Mouse (Mus musculus) hindbrain, postnatal 0 days (tissue): ENCODE measurements around the gene Nrg4. TPM values are rescaled to one million over a fixed set of nuclear protein-coding genes. Genes with fewer than 3 reads are reported as not detected.

ENCODE experiments used
- ATAC-seq: fragments of 200-750 bp; cut with Nextera tagmentation; 2 replicates; pipeline ENCODE4 v1.8.0; 2017; ENCODE audit warnings: mild to moderate bottlenecking, moderate TSS enrichment, moderate library complexity
- DNase-seq: peaks from one replicate; pipeline ENCODE4 v3.0.0-alpha.2; 2015; ENCODE audit warnings: low spot score
- H3K27ac ChIP-seq: fragments of 300-500 bp; sonication (generic); 2 replicates; pipeline ENCODE4 v1.5.1; 2014; ENCODE audit warnings: mild to moderate bottlenecking
- H3K27me3 ChIP-seq: fragments of 300-500 bp; sonication (generic); 2 replicates; pipeline ENCODE4 v1.6.1; 2014; ENCODE audit warnings: low read length, mixed read lengths; ENCODE audit not compliant: insufficient read depth
- H3K36me3 ChIP-seq: fragments of 300-500 bp; sonication (generic); 2 replicates; pipeline ENCODE4 v1.6.1; 2014; ENCODE audit warnings: low read length, mixed read lengths; ENCODE audit not compliant: insufficient read depth
- H3K4me1 ChIP-seq: fragments of 300-500 bp; sonication (generic); 2 replicates; pipeline ENCODE4 v1.6.1; 2014; ENCODE audit warnings: antibody characterized with exemption, low read length, mixed read lengths; ENCODE audit not compliant: insufficient read depth
- H3K4me2 ChIP-seq: fragments of 300-500 bp; sonication (generic); 2 replicates; pipeline ENCODE4 v1.6.1; 2014; ENCODE audit warnings: low read depth, mild to moderate bottlenecking, low read length, moderate library complexity, mixed read lengths
- H3K4me3 ChIP-seq: fragments of 300-500 bp; sonication (generic); 2 replicates; pipeline ENCODE4 v1.5.1; 2014; ENCODE audit warnings: low read length
- H3K9ac ChIP-seq: fragments of 300-500 bp; sonication (generic); replicated peaks from 2 replicates; pipeline ENCODE4 v1.6.1; 2014; ENCODE audit warnings: mild to moderate bottlenecking, low read length, moderate library complexity, mixed read lengths
- H3K9me3 ChIP-seq: fragments of 300-500 bp; sonication (generic); 2 replicates; pipeline ENCODE4 v1.6.1; 2016; ENCODE audit warnings: low read length, mixed read lengths
- CTCF ChIP-seq: IDR thresholded peaks from 2 replicates; pipeline ENCODE4 v1.5.1; 2016; ENCODE audit warnings: antibody characterized with exemption, control low read depth, low read depth
- whole genome bisulfite sequencing: fragments of 180-500 bp; shearing (Covaris S2); extraction: QIAGEN DNeasy Blood & Tissue Kit; methylation state at CpG from one replicate; pipeline ENCODE4 v1.1.7; 2014; 5-methylcytosine and 5-hydroxymethylcytosine counted together
- polyA plus RNA-seq: library from polyadenylated mRNA; unstranded; fragments of >200 nt; fragmentation: Nextera tagmentation; extraction: Ambion mirVana; gene quantifications from 2 replicates; pipeline ENCODE4 v1.2.1, GENCODE M21; 2015
- total RNA-seq: library from RNA; depleted of rRNA; stranded (reverse); fragments of >200 nt; gene quantifications from 2 replicates; pipeline ENCODE4 v1.2.3, GENCODE M21; 2014

Nrg4 gene
- total and polyA plus RNA-seq, 2 experiments from 2014 or later: 0.68 to 1.7 TPM

- Histone ChIP-seq H3K27ac (no peak overlapping the region), H3K36me3 (peaks cover 28% of the 10 kb centered on the region), H3K27me3 (no peaks in the 10 kb centered on the region), H3K4me3 (no peak overlapping the region), H3K9ac (no peak overlapping the region), H3K4me1 (peaks cover 10% of the 10 kb centered on the region), H3K9me3 (no peaks in the 10 kb centered on the region), H3K4me2 (no peak overlapping the region)
- ATAC-seq (no peak), DNase-seq (no peak)
- WGBS: 79% methylated on average over 4 of the region's 4 CpGs
- TF ChIP-seq CTCF: no peak
These were observed 115.0 kb downstream of the Nrg4 start for GRCm38 (mm10) chr9:55211611-55212010.

- TF ChIP-seq CTCF: peak; percentile 38
- peak; percentile 99 for ATAC-seq
- H3K27me3 ChIP-seq: no peaks in the 10 kb centered on the region
These were observed 117.7 kb downstream of the Nrg4 start, which contains the start of gene Fbxo22 for GRCm38 (mm10) chr9:55208790-55209481. TSS of gene Fbxo22 (plus strand) at chr9:55208925.

GRCm38 (mm10) chr9:55208458-55208789, 118.2 kb downstream of the Nrg4 start:
- 0% methylated on average over 2 of the region's 2 CpGs for WGBS

More at GRCm38 (mm10) chr9:55208790-55209481, 117.7 kb downstream of the Nrg4 start, which contains the start of gene Fbxo22:
- Histone ChIP-seq H3K36me3 (peaks cover 8% of the 10 kb centered on the region; the same call in 1 of the 2 replicates), H3K9ac (peak within 1 kb of the TSS; percentile 89), H3K4me3 (peak within 1 kb of the TSS; percentile 91), H3K4me2 (peak within 1 kb of the TSS; percentile 82), H3K4me1 (peaks cover 10% of the 10 kb centered on the region), H3K9me3 (no peaks in the 10 kb centered on the region), H3K27ac (peak within 1 kb of the TSS; percentile 82)
- WGBS: under 1% methylated on average over 65 of the region's 65 CpGs
- DNase-seq: peak; percentile 94

GRCm38 (mm10) chr9:55199348-55199747, 127.3 kb downstream of the Nrg4 start:
- DNase-seq: peak; percentile 31
- H3K9me3 ChIP-seq: no peaks in the 10 kb centered on the region
- no peak for ATAC-seq
- H3K4me2 ChIP-seq: no peak overlapping the region
- H3K4me3 ChIP-seq: no peak overlapping the region
- peak; percentile 32 for TF ChIP-seq CTCF
- H3K4me1 ChIP-seq: no peaks in the 10 kb centered on the region
- H3K27ac ChIP-seq: no peak overlapping the region
- WGBS: 59% methylated on average over 2 of the region's 2 CpGs
- no peaks in the 10 kb centered on the region for H3K27me3 ChIP-seq
- no peak overlapping the region for H3K9ac ChIP-seq
- peaks cover 5% of the 10 kb centered on the region; the same call in 1 of the 2 replicates for H3K36me3 ChIP-seq

More at GRCm38 (mm10) chr9:55208458-55208789, 118.2 kb downstream of the Nrg4 start:
- peaks cover 8% of the 10 kb centered on the region; the same call in 1 of the 2 replicates for H3K36me3 ChIP-seq
- peak overlapping the region; percentile 91 for H3K4me3 ChIP-seq
- H3K9ac ChIP-seq: peak overlapping the region; percentile 89
- no peak for DNase-seq
- H3K27ac ChIP-seq: peak overlapping the region; percentile 82
- H3K27me3 ChIP-seq: no peaks in the 10 kb centered on the region
- peaks cover 10% of the 10 kb centered on the region for H3K4me1 ChIP-seq
- peak; percentile 61 for ATAC-seq
- H3K4me2 ChIP-seq: peak overlapping the region; percentile 82
- TF ChIP-seq CTCF: no peak
- H3K9me3 ChIP-seq: no peaks in the 10 kb centered on the region

GRCm38 (mm10) chr9:55198260-55198659, 128.4 kb downstream of the Nrg4 start:
- DNase-seq: no peak
- H3K27ac ChIP-seq: no peak overlapping the region
- no peaks in the 10 kb centered on the region for H3K9me3 ChIP-seq
- no peaks in the 10 kb centered on the region for H3K27me3 ChIP-seq
- no peaks in the 10 kb centered on the region for H3K36me3 ChIP-seq
- ATAC-seq: no peak
- H3K9ac ChIP-seq: no peak overlapping the region
- 92% methylated on average over 1 of the region's 1 CpGs for WGBS
- H3K4me3 ChIP-seq: no peak overlapping the region
- H3K4me1 ChIP-seq: no peaks in the 10 kb centered on the region
- H3K4me2 ChIP-seq: no peak overlapping the region
- no peak for TF ChIP-seq CTCF

- no peaks in the 10 kb centered on the region for H3K9me3 ChIP-seq
- no peak overlapping the region for H3K4me2 ChIP-seq
- no peaks in the 10 kb centered on the region for H3K4me1 ChIP-seq
- no peak for TF ChIP-seq CTCF
- 0 out of 2 replicates have a peak, but pooled peaks cover 4% of the 10 kb centered on the region for H3K36me3 ChIP-seq
- no peak overlapping the region for H3K9ac ChIP-seq
- no peak for ATAC-seq
- H3K27me3 ChIP-seq: no peaks in the 10 kb centered on the region
- no peak overlapping the region for H3K4me3 ChIP-seq
- DNase-seq: no peak
- WGBS: 93% methylated on average over 3 of the region's 3 CpGs
- H3K27ac ChIP-seq: no peak overlapping the region
These were observed 130.8 kb downstream of the Nrg4 start for GRCm38 (mm10) chr9:55195876-55196275.

- H3K9ac ChIP-seq: no peak overlapping the region
- H3K4me2 ChIP-seq: no peak overlapping the region
- WGBS: 85% methylated on average over 2 of the region's 2 CpGs
- H3K27me3 ChIP-seq: no peaks in the 10 kb centered on the region
- H3K9me3 ChIP-seq: no peaks in the 10 kb centered on the region
- no peaks in the 10 kb centered on the region for H3K36me3 ChIP-seq
- no peak overlapping the region for H3K27ac ChIP-seq
- H3K4me1 ChIP-seq: no peaks in the 10 kb centered on the region
- H3K4me3 ChIP-seq: no peak overlapping the region
- DNase-seq (no peak), ATAC-seq (no peak)
- TF ChIP-seq CTCF: no peak
These were observed 152.4 kb downstream of the Nrg4 start for GRCm38 (mm10) chr9:55174235-55174634.
